Mouse (Mus musculus) midbrain, embryonic 11.5 days (tissue): ENCODE results near the gene Afm. TPM values are rescaled to one million over a fixed set of nuclear protein-coding genes. Genes with fewer than 3 reads are reported as not detected.

Source experiments
- ATAC-seq: fragments of 200-750 bp; cut with Nextera tagmentation; 2 replicates; pipeline ENCODE4 v1.8.0; 2017; ENCODE audit warnings: moderate TSS enrichment, moderate library complexity; ENCODE audit not compliant: low FRiP score
- DNase-seq: peaks from one replicate; pipeline ENCODE4 v3.0.0; 2015; ENCODE audit warnings: low spot score; ENCODE audit errors: missing footprints
- H3K27ac ChIP-seq: fragments of 300-500 bp; sonication (generic); 2 replicates; pipeline ENCODE4 v1.5.1; 2014; ENCODE audit warnings: low read depth, low read length
- H3K27me3 ChIP-seq: fragments of 300-500 bp; sonication (generic); 2 replicates; pipeline ENCODE4 v1.6.1; 2014; ENCODE audit warnings: mild to moderate bottlenecking, low read length, moderate library complexity, mixed read lengths; ENCODE audit not compliant: control insufficient read depth, insufficient read depth
- H3K36me3 ChIP-seq: fragments of 300-500 bp; sonication (generic); 2 replicates; pipeline ENCODE4 v1.6.1; 2014; ENCODE audit warnings: mild to moderate bottlenecking, low read length, moderate library complexity, mixed read lengths; ENCODE audit not compliant: control insufficient read depth, insufficient read depth
- H3K4me1 ChIP-seq: fragments of 300-500 bp; sonication (generic); 2 replicates; pipeline ENCODE4 v1.6.1; 2014; ENCODE audit warnings: low read length; ENCODE audit not compliant: control insufficient read depth, insufficient read depth
- H3K4me2 ChIP-seq: fragments of 300-500 bp; sonication (generic); 2 replicates; pipeline ENCODE4 v1.6.1; 2014; ENCODE audit warnings: mild to moderate bottlenecking, moderate library complexity
- H3K4me3 ChIP-seq: fragments of 300-500 bp; sonication (generic); 2 replicates; pipeline ENCODE4 v1.5.1; 2014; ENCODE audit warnings: low read depth, low read length
- H3K9ac ChIP-seq: fragments of 300-500 bp; sonication (generic); 2 replicates; pipeline ENCODE4 v1.6.1; 2014; ENCODE audit warnings: low read length
- H3K9me3 ChIP-seq: fragments of 300-500 bp; sonication (generic); 2 replicates; pipeline ENCODE4 v1.6.1; 2016; ENCODE audit warnings: low read length; ENCODE audit not compliant: control insufficient read depth
- WGBS: fragments of 180-500 bp; shearing (Covaris S2); extraction: QIAGEN DNeasy Blood & Tissue Kit; methylation state at CpG from one replicate; pipeline ENCODE4 v1.1.7; 2014; 5-methylcytosine and 5-hydroxymethylcytosine counted together
- polyA plus RNA-seq: library from polyadenylated mRNA; unstranded; fragments of >200 nt; fragmentation: Nextera tagmentation; extraction: Ambion mirVana; gene quantifications from 2 replicates; pipeline ENCODE4 v1.2.1, GENCODE M21; 2014

The Afm gene
- not detected in 2 replicates for polyA plus RNA-seq

DNA sequence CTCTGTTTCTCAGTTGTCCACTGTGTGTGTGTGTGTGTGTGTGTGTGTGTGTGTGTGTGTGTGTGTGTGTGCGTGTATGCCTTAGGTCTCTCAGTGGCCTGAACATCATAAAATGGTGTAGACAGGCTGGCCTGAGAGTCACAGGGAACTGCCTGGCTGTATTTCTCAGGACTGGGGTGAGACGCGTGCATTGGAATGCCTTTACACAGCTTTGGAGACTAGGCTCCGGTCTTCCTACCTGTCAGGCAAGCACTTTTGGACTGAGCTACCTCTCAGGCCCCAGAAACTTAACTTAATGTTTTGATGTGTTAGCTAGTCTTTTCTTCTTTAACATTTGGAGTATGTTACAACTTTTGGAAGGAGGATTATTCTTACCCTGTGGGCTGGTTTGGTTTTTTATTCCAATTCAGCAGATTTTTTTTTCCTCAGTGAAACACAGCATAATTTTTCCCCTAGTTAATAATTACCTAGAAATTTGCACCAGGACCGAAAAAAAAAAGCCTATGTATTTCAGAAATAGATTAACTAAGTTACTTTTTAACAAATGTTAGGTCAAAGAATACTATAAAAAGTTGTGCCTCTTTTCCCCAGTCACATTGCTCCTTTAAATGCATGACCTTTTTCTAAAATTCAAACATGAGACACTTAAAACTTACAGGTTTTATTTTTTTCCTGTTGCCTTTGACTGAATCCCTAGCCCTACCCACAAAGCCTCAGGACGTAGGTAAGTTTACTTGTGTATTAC lies at the start of gene Afm:
Afm (plus strand) TSS at position 577 of the 745 bp plus-strand sequence.
- Histone ChIP-seq H3K4me3 (no peak within 1 kb of the TSS), H3K4me2 (no peak within 1 kb of the TSS), H3K9me3 (no peaks in the 10 kb centered on the region), H3K4me1 (no peaks in the 10 kb centered on the region), H3K27me3 (no peaks in the 10 kb centered on the region), H3K9ac (no peak within 1 kb of the TSS), H3K27ac (no peak within 1 kb of the TSS), H3K36me3 (no peaks in the 10 kb centered on the region)
- DNase-seq: no peak
- WGBS: 93% methylated on average over 6 of the region's 6 CpGs
- ATAC-seq: no peak

- Histone ChIP-seq H3K9me3 (no peaks in the 10 kb centered on the region), H3K27ac (no peak overlapping the region), H3K27me3 (no peaks in the 10 kb centered on the region), H3K36me3 (peaks cover 2% of the 10 kb centered on the region; the same call in 1 of the 2 replicates), H3K4me2 (no peak overlapping the region), H3K4me3 (no peak overlapping the region), H3K4me1 (peaks cover 2% of the 10 kb centered on the region; the same call in 1 of the 2 replicates), H3K9ac (no peak overlapping the region)
- DNase-seq: peak; percentile 62
- WGBS: 90% methylated on average over 3 of the region's 3 CpGs
- ATAC-seq: no peak
Observed at GRCm38 (mm10) chr5:90470836-90471235, 47.9 kb upstream of the Afm start.

DNA sequence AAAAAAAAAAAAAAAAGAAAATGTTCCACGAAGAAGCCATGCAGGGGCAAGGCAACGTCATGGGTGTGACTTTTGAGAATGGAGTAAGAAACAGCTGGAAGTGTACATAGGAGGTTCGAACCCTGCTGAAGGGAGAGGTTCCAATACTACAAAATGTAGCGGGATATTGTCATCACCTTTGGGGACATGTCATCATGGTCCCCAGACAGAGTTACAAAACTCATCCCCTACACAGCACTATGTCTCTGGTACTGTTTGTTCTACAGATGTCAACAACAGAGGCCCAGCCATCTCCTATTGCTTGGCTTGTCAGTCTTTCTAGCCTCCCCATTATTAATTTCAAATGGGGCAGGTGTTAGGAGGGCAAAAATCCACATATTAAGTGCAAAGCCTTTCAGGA lies 44.8 kb upstream of the Afm start:
- H3K4me3 ChIP-seq: no peak overlapping the region
- no peaks in the 10 kb centered on the region for H3K27me3 ChIP-seq
- ATAC-seq: no peak
- H3K9me3 ChIP-seq: no peaks in the 10 kb centered on the region
- H3K27ac ChIP-seq: no peak overlapping the region
- H3K4me2 ChIP-seq: no peak overlapping the region
- H3K36me3 ChIP-seq: peaks cover 2% of the 10 kb centered on the region; the same call in 1 of the 2 replicates
- peak; percentile 81 for DNase-seq
- no peak overlapping the region for H3K9ac ChIP-seq
- 81% methylated on average over 4 of the region's 4 CpGs for WGBS
- no peaks in the 10 kb centered on the region for H3K4me1 ChIP-seq

DNA sequence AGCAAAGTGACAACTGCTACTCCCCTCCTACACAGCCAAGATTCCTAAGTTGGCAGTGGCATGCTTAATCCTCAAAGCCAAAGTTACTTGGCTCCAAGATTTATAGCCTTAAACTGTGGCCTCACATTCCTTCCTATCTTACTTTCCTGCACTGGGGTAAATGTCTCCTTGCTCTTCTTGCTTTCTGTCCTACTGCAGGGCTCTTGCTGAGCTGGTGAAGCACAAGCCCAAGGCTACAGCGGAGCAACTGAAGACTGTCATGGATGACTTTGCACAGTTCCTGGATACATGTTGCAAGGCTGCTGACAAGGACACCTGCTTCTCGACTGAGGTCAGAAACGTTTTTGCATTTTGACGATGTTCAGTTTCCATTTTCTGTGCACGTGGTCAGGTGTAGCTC lies 44.4 kb upstream of the Afm start:
- H3K9ac ChIP-seq: no peak overlapping the region
- no peak overlapping the region for H3K4me3 ChIP-seq
- H3K27ac ChIP-seq: no peak overlapping the region
- H3K4me2 ChIP-seq: no peak overlapping the region
- no peaks in the 10 kb centered on the region for H3K4me1 ChIP-seq
- no peak for ATAC-seq
- peak; percentile 17 for DNase-seq
- H3K9me3 ChIP-seq: no peaks in the 10 kb centered on the region
- 86% methylated on average over 5 of the region's 5 CpGs for WGBS
- H3K36me3 ChIP-seq: peaks cover 2% of the 10 kb centered on the region; the same call in 1 of the 2 replicates
- no peaks in the 10 kb centered on the region for H3K27me3 ChIP-seq

- no peaks in the 10 kb centered on the region for H3K9me3 ChIP-seq
- no peak overlapping the region for H3K4me3 ChIP-seq
- no peak for ATAC-seq
- H3K27ac ChIP-seq: no peak overlapping the region
- H3K4me1 ChIP-seq: no peaks in the 10 kb centered on the region
- peaks cover 2% of the 10 kb centered on the region; the same call in 1 of the 2 replicates for H3K36me3 ChIP-seq
- no peaks in the 10 kb centered on the region for H3K27me3 ChIP-seq
- no peak overlapping the region for H3K9ac ChIP-seq
- DNase-seq: no peak
- 92% methylated on average over 3 of the region's 3 CpGs for WGBS
- H3K4me2 ChIP-seq: no peak overlapping the region
Observed at GRCm38 (mm10) chr5:90476741-90477140, 42.0 kb upstream of the Afm start.

DNA sequence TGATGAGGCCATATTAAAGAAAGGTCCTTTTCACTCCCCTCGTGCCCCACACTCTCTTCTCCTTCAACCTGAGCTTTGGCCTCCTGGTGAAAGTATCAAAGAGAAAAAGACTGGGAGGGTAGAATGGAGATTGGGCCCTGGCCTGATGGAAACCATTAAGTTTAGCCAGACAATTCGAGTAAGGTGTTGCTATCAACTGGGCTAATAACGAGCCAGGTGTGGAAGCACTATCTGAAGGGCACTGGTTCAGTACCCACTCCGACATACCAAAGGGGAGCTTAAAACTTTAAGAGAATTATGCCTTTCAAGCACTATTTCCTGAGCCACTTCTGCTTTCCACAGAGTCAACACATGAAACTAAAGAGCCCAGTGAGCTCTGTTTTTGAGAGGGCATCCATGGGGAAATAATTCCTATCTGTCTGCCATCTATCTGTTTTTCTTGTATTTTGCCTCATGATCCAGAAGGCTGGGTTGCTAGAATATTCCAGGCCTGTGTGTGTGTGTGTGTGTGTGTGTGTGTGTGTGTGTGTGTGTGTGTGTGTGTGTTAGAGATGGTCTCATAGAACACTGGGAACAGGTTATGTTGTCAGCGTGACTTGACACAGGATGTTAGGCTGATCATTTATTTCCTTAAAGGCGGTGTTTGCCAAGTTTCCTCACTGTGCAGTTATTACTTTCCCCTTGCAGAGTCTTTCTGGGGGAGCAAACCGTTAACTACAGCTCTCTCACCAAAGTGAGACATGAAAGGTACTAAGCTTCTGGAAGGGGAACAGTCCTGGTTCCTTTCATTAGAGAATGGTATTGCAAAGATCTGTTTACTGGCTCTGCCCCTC lies 41.2 kb upstream of the Afm start:
- Histone ChIP-seq H3K4me3 (no peak overlapping the region), H3K9ac (no peak overlapping the region), H3K27me3 (no peaks in the 10 kb centered on the region), H3K4me2 (no peak overlapping the region), H3K4me1 (no peaks in the 10 kb centered on the region), H3K27ac (no peak overlapping the region), H3K36me3 (peaks cover 2% of the 10 kb centered on the region; the same call in 1 of the 2 replicates), H3K9me3 (no peaks in the 10 kb centered on the region)
- DNase-seq (no peak), ATAC-seq (no peak)
- 82% methylated on average over 7 of the region's 7 CpGs for WGBS

GRCm38 (mm10) chr5:90478886-90479285 lies 39.8 kb upstream of the Afm start:
- Histone ChIP-seq H3K4me2 (no peak overlapping the region), H3K36me3 (peaks cover 2% of the 10 kb centered on the region; the same call in 1 of the 2 replicates), H3K9ac (no peak overlapping the region), H3K9me3 (no peaks in the 10 kb centered on the region), H3K27ac (no peak overlapping the region), H3K4me1 (no peaks in the 10 kb centered on the region), H3K27me3 (no peaks in the 10 kb centered on the region), H3K4me3 (no peak overlapping the region)
- no peak for DNase-seq
- ATAC-seq: no peak
- 89% methylated on average over 1 of the region's 1 CpGs for WGBS

GRCm38 (mm10) chr5:90485597-90485996 lies 33.1 kb upstream of the Afm start:
- Histone ChIP-seq H3K9ac (no peak overlapping the region), H3K4me1 (no peaks in the 10 kb centered on the region), H3K4me3 (no peak overlapping the region), H3K9me3 (no peaks in the 10 kb centered on the region), H3K36me3 (no peaks in the 10 kb centered on the region), H3K27me3 (no peaks in the 10 kb centered on the region), H3K4me2 (no peak overlapping the region), H3K27ac (no peak overlapping the region)
- DNase-seq (peak; percentile 60), ATAC-seq (no peak)
- 92% methylated on average over 7 of the region's 7 CpGs for WGBS

- no peak for ATAC-seq
- H3K4me1 ChIP-seq: no peaks in the 10 kb centered on the region
- no peak overlapping the region for H3K4me2 ChIP-seq
- 83% methylated on average over 7 of the region's 7 CpGs for WGBS
- no peak overlapping the region for H3K27ac ChIP-seq
- H3K36me3 ChIP-seq: no peaks in the 10 kb centered on the region
- no peaks in the 10 kb centered on the region for H3K27me3 ChIP-seq
- no peaks in the 10 kb centered on the region for H3K9me3 ChIP-seq
- no peak for DNase-seq
- no peak overlapping the region for H3K4me3 ChIP-seq
- H3K9ac ChIP-seq: no peak overlapping the region
Observed at GRCm38 (mm10) chr5:90488323-90488722, 30.4 kb upstream of the Afm start.
